Mouse (Mus musculus) heart, postnatal 0 days (tissue): Measurements from ENCODE around the gene Nmnat2.

Experiments used
- CTCF ChIP-seq: IDR thresholded peaks from 2 replicates; pipeline ENCODE4 v1.5.1; 2016; ENCODE audit warnings: antibody characterized with exemption, control low read depth, low read depth
- EP300 ChIP-seq: IDR thresholded peaks from 2 replicates; pipeline ENCODE4 v1.6.1; 2016; ENCODE audit warnings: antibody characterized with exemption, low read depth

DNA sequence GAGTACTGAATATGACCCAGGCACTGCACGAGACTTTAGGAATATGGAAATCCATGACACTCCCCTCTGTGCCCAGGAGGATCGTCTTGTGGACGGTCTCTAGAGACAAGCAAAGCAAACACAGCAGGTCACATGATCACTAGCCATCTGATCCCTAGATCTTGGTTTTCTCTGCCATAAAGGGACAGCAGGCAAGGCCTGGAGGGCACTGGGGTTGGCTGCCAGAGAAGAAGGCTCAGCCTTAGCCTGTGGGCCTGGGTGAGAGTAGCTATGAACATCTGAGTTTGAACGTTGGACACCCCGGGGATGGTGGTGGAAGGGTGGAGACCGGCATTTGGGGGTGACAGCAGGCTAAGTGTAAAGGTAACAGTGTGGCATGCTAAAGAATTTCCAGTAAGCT is 11.4 kb downstream of the Nmnat2 start:
- TF ChIP-seq EP300, result no peak
- no peak for TF ChIP-seq CTCF
